Mouse (Mus musculus): ENCODE measurements around the gene Tagln2. TPM values are rescaled to one million over a fixed set of nuclear protein-coding genes. Genes with fewer than 3 reads are reported as not detected.

The Tagln2 gene
- total and polyA plus RNA-seq, 3 experiments = 100 to 581 (median 332) TPM

GRCm38 (mm10) chr1:172546062-172546461, 46.2 kb downstream of the Tagln2 start:
- Histone ChIP-seq H3K4me1 (ENCODE audit: control insufficient read depth in 1 of 2, insufficient read depth in 2 of 2, low read length in 2 of 2) (peaks cover 0 to 11% of the 10 kb centered on the region in 2 experiments; a peak in 2 of 4 replicates), H3K4me3 (ENCODE audit: control insufficient read depth in 1 of 2, insufficient read depth in 1 of 2, low read depth in 2 of 2, low read length in 2 of 2) (no peak overlapping the region), H3K27ac (ENCODE audit: control insufficient read depth, low read depth, low read length) (no peak overlapping the region), H3K9me3 (replicated peaks; ENCODE audit: insufficient read depth, low read length) (no peaks in the 10 kb centered on the region), H3K9ac (ENCODE audit: control insufficient read depth, low read depth, low read length, poor library complexity, severe bottlenecking) (no peak overlapping the region), H3K79me2 (ENCODE audit: control insufficient read depth, insufficient read depth, low read length, poor library complexity) (no peaks in the 10 kb centered on the region; the same call in 1 of the 2 replicates), H3K27me3 (ENCODE audit: control insufficient read depth in 1 of 2, insufficient read depth in 2 of 2, low read length in 2 of 2) (peaks cover 0 to 2% of the 10 kb centered on the region in 2 experiments; a peak in 2 of 4 replicates), H3K36me3 (ENCODE audit: control insufficient read depth in 1 of 2, insufficient read depth in 2 of 2, low read length in 2 of 2) (peaks cover 0 to 5% of the 10 kb centered on the region in 2 experiments; a peak in 2 of 4 replicates)
- TF ChIP-seq KAT2A (conservative IDR thresholded peaks at IDR 0.05; ENCODE audit: low read depth, low read length) = no peak
- no peak for TF ChIP-seq ZC3H11A (IDR thresholded peaks at IDR 0.05; ENCODE audit: low read depth, low read length)
- no peak for TF ChIP-seq POLR2AphosphoS5 (IDR thresholded peaks at IDR 0.05; ENCODE audit: borderline replicate concordance, low read depth, low read length)
- TF ChIP-seq USF1 (IDR thresholded peaks at IDR 0.05; ENCODE audit: low read depth, low read length) = no peak
- TF ChIP-seq GATA1 (IDR thresholded peaks at IDR 0.05; ENCODE audit: low read depth, low read length) = no peak
- TF ChIP-seq MYB (IDR thresholded peaks at IDR 0.05; ENCODE audit: low read depth, low read length) = no peak
- no peak for TF ChIP-seq SIN3A (IDR thresholded peaks at IDR 0.05; ENCODE audit: low read length)
- no peak for TF ChIP-seq ZNF384 (IDR thresholded peaks at IDR 0.05; ENCODE audit: low read depth, low read length)
- no peak for TF ChIP-seq ELF1 (IDR thresholded peaks at IDR 0.05; ENCODE audit: low read depth, low read length)
- TF ChIP-seq MYC (IDR thresholded peaks at IDR 0.05; ENCODE audit: low read depth, low read length) = no peak
- no peak for TF ChIP-seq ZKSCAN1 (IDR thresholded peaks at IDR 0.05; ENCODE audit: low read depth, low read length)
- no peak for TF ChIP-seq MAX (IDR thresholded peaks at IDR 0.05; ENCODE audit: low read length)
- no peak for TF ChIP-seq EP300 (IDR thresholded peaks at IDR 0.05; ENCODE audit: low read depth in 1 of 2, low read length in 2 of 2)
- no peak for TF ChIP-seq POLR2A (IDR thresholded peaks at IDR 0.05; ENCODE audit: control insufficient read depth in 1 of 2, insufficient read depth in 1 of 2, low read depth in 1 of 2, low read length in 2 of 2, poor library complexity in 1 of 2)
- TF ChIP-seq UBTF (IDR thresholded peaks at IDR 0.05; ENCODE audit: borderline replicate concordance, insufficient read depth, low read depth, low read length) = no peak
- DNase-seq (ENCODE audit: low read depth, low spot score) = no peak

DNA sequence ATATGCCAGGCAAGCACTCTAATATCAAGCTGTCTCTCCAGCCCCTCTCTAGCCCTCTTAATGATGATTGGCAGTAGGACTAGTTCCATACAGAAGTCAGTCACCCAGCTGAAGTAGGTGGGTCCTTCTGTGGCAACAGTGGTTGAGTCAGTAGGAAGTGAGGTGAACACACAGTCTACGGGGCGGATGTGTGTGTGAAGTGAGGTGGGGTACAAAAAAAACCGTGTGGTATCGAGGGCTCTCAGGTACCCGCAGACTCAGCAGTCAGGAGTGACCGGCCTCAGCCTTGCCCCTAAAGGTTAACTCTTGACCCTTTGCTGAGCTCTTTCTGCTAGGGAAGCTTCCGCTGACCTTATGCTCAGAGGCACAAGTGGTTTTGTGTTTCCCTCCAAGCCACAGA, 48.7 kb downstream of the Tagln2 start:
- no peak overlapping the region for H3K9ac ChIP-seq (ENCODE audit: control insufficient read depth, low read depth, low read length, poor library complexity, severe bottlenecking)
- H3K4me3 ChIP-seq (ENCODE audit: control insufficient read depth in 1 of 2, insufficient read depth in 1 of 2, low read depth in 2 of 2, low read length in 2 of 2) = no peak overlapping the region
- DNase-seq (ENCODE audit: low read depth, low spot score) = no peak
- TF ChIP-seq ELF1 (IDR thresholded peaks at IDR 0.05; ENCODE audit: low read depth, low read length) (no peak), TBP (IDR thresholded peaks at IDR 0.05; ENCODE audit: low read depth, low read length) (no peak), MAZ (IDR thresholded peaks at IDR 0.05; ENCODE audit: low read depth, low read length) (no peak)
- H3K4me1 ChIP-seq (ENCODE audit: control insufficient read depth in 1 of 2, insufficient read depth in 2 of 2, low read length in 2 of 2) = peaks cover 0 to 11% of the 10 kb centered on the region in 2 experiments; a peak in 2 of 4 replicates
- no peak overlapping the region for H3K27ac ChIP-seq (ENCODE audit: control insufficient read depth, low read depth, low read length)
- H3K27me3 ChIP-seq (ENCODE audit: control insufficient read depth in 1 of 2, insufficient read depth in 2 of 2, low read length in 2 of 2) = peaks cover 0 to 4% of the 10 kb centered on the region in 2 experiments; a peak in 2 of 4 replicates
- no peaks in the 10 kb centered on the region for H3K9me3 ChIP-seq (replicated peaks; ENCODE audit: insufficient read depth, low read length)
- H3K36me3 ChIP-seq (ENCODE audit: control insufficient read depth in 1 of 2, insufficient read depth in 2 of 2, low read length in 2 of 2) = peaks cover 0 to 5% of the 10 kb centered on the region in 2 experiments; a peak in 2 of 4 replicates
- no peaks in the 10 kb centered on the region; the same call in 1 of the 2 replicates for H3K79me2 ChIP-seq (ENCODE audit: control insufficient read depth, insufficient read depth, low read length, poor library complexity)

Data from MEL (cell line).